Mouse (Mus musculus) stomach, postnatal 0 days (tissue): ENCODE results near the gene Naaladl2. TPM values are rescaled to one million over a fixed set of nuclear protein-coding genes. Genes with fewer than 3 reads are reported as not detected.

Experiments used
- ATAC-seq: fragments of 200-750 bp; cut with Nextera tagmentation; 2 replicates; pipeline ENCODE4 v1.8.0; 2017; ENCODE audit not compliant: low FRiP score, low TSS enrichment
- DNase-seq: peaks from one replicate; pipeline ENCODE4 v3.0.0-alpha.2; 2016; ENCODE audit warnings: low spot score
- H3K27ac ChIP-seq: fragments of 300-500 bp; sonication (generic); replicated peaks from 2 replicates; pipeline ENCODE4 v1.5.1; 2014; ENCODE audit warnings: mild to moderate bottlenecking, control low read depth
- H3K27me3 ChIP-seq: fragments of 300-500 bp; sonication (generic); 2 replicates; pipeline ENCODE4 v1.6.1; 2014; ENCODE audit warnings: low read length; ENCODE audit not compliant: control insufficient read depth, insufficient read depth
- H3K36me3 ChIP-seq: fragments of 300-500 bp; sonication (generic); 2 replicates; pipeline ENCODE4 v1.6.1; 2014; ENCODE audit warnings: low read length, mixed read lengths; ENCODE audit not compliant: control insufficient read depth, insufficient read depth
- H3K4me1 ChIP-seq: fragments of 300-500 bp; sonication (generic); replicated peaks from 2 replicates; pipeline ENCODE4 v1.6.1; 2014; ENCODE audit warnings: antibody characterized with exemption; ENCODE audit not compliant: control insufficient read depth, insufficient read depth
- H3K4me2 ChIP-seq: fragments of 300-500 bp; sonication (generic); replicated peaks from 2 replicates; pipeline ENCODE4 v1.6.1; 2014; ENCODE audit warnings: low read depth, mild to moderate bottlenecking, control low read depth, moderate library complexity
- H3K4me3 ChIP-seq: fragments of 300-500 bp; sonication (generic); 2 replicates; pipeline ENCODE4 v1.5.1; 2014; ENCODE audit warnings: low read depth, low read length, control low read depth
- H3K9ac ChIP-seq: fragments of 300-500 bp; sonication (generic); 2 replicates; pipeline ENCODE4 v1.6.1; 2014; ENCODE audit warnings: mild to moderate bottlenecking, low read length, control low read depth, mixed read lengths
- H3K9me3 ChIP-seq: fragments of 300-500 bp; sonication (generic); 2 replicates; pipeline ENCODE4 v1.6.1; 2016; ENCODE audit warnings: low read length; ENCODE audit not compliant: control insufficient read depth
- CTCF ChIP-seq: IDR thresholded peaks from 2 replicates; pipeline ENCODE4 v1.5.1; 2016; ENCODE audit warnings: antibody characterized with exemption, low read depth, mild to moderate bottlenecking, moderate library complexity
- EP300 ChIP-seq: optimal IDR thresholded peaks from 2 replicates; pipeline ENCODE3; 2016; ENCODE audit warnings: antibody characterized with exemption
- WGBS: fragments of 180-500 bp; shearing (Covaris S2); extraction: QIAGEN DNeasy Blood & Tissue Kit; methylation state at CpG from one replicate; pipeline ENCODE4 v1.1.7; 2014; 5-methylcytosine and 5-hydroxymethylcytosine counted together
- polyA plus RNA-seq: library from polyadenylated mRNA; unstranded; fragments of >200 nt; fragmentation: Nextera tagmentation; extraction: Ambion mirVana; gene quantifications from 2 replicates; pipeline ENCODE4 v1.2.1, GENCODE M21; 2015

Gene Naaladl2
- polyA plus RNA-seq, 1 experiment from 2014 or later: 5.9 TPM

- DNase-seq: no peak
- H3K27ac ChIP-seq: no peak overlapping the region
- H3K4me2 ChIP-seq: no peak overlapping the region
- no peak for ATAC-seq
- no peak overlapping the region for H3K4me3 ChIP-seq
- no peaks in the 10 kb centered on the region for H3K27me3 ChIP-seq
- no peak overlapping the region for H3K9ac ChIP-seq
- H3K36me3 ChIP-seq: no peaks in the 10 kb centered on the region
- 74% methylated on average over 3 of the region's 3 CpGs for WGBS
- H3K9me3 ChIP-seq: no peaks in the 10 kb centered on the region
- no peaks in the 10 kb centered on the region for H3K4me1 ChIP-seq
- no peak for TF ChIP-seq EP300
- TF ChIP-seq CTCF: no peak
Observed at GRCm38 (mm10) chr3:24714770-24715169, 429.3 kb downstream of the Naaladl2 start.

GRCm38 (mm10) chr3:24705778-24706423 lies 438.2 kb downstream of the Naaladl2 start:
- H3K36me3 ChIP-seq: no peaks in the 10 kb centered on the region
- no peak for ATAC-seq
- H3K27ac ChIP-seq: no peak overlapping the region
- DNase-seq: no peak
- H3K4me1 ChIP-seq: no peaks in the 10 kb centered on the region
- no peak overlapping the region for H3K4me2 ChIP-seq
- H3K4me3 ChIP-seq: no peak overlapping the region
- no peak overlapping the region for H3K9ac ChIP-seq
- TF ChIP-seq EP300: no peak
- TF ChIP-seq CTCF: no peak
- no peaks in the 10 kb centered on the region for H3K9me3 ChIP-seq
- no peaks in the 10 kb centered on the region for H3K27me3 ChIP-seq
- WGBS: 87% methylated on average over 4 of the region's 4 CpGs

GRCm38 (mm10) chr3:24690162-24690915 lies 453.7 kb downstream of the Naaladl2 start:
- no peak for TF ChIP-seq EP300
- TF ChIP-seq CTCF: no peak
- Histone ChIP-seq H3K27ac (no peak overlapping the region), H3K36me3 (no peaks in the 10 kb centered on the region), H3K4me1 (no peaks in the 10 kb centered on the region), H3K9me3 (no peaks in the 10 kb centered on the region), H3K4me2 (no peak overlapping the region), H3K4me3 (no peak overlapping the region), H3K27me3 (no peaks in the 10 kb centered on the region), H3K9ac (no peak overlapping the region)
- DNase-seq: no peak
- WGBS: 75% methylated on average over 2 of the region's 2 CpGs
- no peak for ATAC-seq

GRCm38 (mm10) chr3:24670500-24670899 lies 473.6 kb downstream of the Naaladl2 start:
- Histone ChIP-seq H3K4me2 (no peak overlapping the region), H3K4me3 (no peak overlapping the region), H3K9ac (no peak overlapping the region), H3K4me1 (no peaks in the 10 kb centered on the region), H3K27me3 (no peaks in the 10 kb centered on the region), H3K9me3 (no peaks in the 10 kb centered on the region), H3K27ac (no peak overlapping the region), H3K36me3 (no peaks in the 10 kb centered on the region)
- peak; percentile 63; the same call in 1 of the 2 replicates for ATAC-seq
- no peak for DNase-seq
- 49% methylated on average over 3 of the region's 3 CpGs for WGBS
- no peak for TF ChIP-seq EP300
- no peak for TF ChIP-seq CTCF

- no peak overlapping the region for H3K9ac ChIP-seq
- DNase-seq (no peak), ATAC-seq (peak; percentile 45; the same call in 1 of the 2 replicates)
- no peak overlapping the region for H3K4me2 ChIP-seq
- TF ChIP-seq EP300: no peak
- TF ChIP-seq CTCF: no peak
- H3K27me3 ChIP-seq: no peaks in the 10 kb centered on the region
- no peak overlapping the region for H3K4me3 ChIP-seq
- no peaks in the 10 kb centered on the region for H3K4me1 ChIP-seq
- H3K9me3 ChIP-seq: no peaks in the 10 kb centered on the region
- 75% methylated on average over 3 of the region's 3 CpGs for WGBS
- no peaks in the 10 kb centered on the region for H3K36me3 ChIP-seq
- no peak overlapping the region for H3K27ac ChIP-seq
Observed at GRCm38 (mm10) chr3:24668052-24668916, 475.8 kb downstream of the Naaladl2 start.
